Mouse (Mus musculus): Measurements from ENCODE around the gene Crip1. TPM values are rescaled to one million over a fixed set of nuclear protein-coding genes. Genes with fewer than 3 reads are reported as not detected.

The Crip1 gene
- polyA plus RNA-seq, 1 experiment from 2014 or later = 181 TPM

DNA sequence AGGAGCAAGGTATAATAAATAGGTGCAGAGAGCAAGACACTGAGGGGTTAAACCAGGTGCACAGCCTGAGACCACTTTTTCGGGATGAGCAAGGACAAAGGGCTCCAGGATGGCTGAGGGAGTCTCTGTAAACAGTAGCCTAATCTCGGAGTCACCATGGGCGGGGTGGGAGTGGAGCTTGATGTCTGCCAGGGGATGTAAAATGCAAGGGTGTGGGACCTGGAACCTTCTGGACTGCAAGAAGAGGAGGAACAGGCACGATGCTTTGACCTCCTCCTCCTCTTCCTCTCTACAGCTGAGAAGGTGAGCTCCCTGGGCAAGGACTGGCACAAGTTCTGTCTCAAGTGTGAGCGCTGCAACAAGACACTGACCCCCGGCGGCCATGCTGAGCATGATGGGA lies 3.0 kb upstream of the Crip1 start:
- 45% methylated on average over 7 of the region's 7 CpGs for WGBS (ENCODE audit: insufficient replicate concordance)
- H3K4me1 ChIP-seq (ENCODE audit: insufficient read depth) = peaks cover 45% of the 10 kb centered on the region

GRCm38 (mm10) chr12:113144001-113144756 lies 1.9 kb upstream of the Crip1 start:
- ATAC-seq (no peak), DNase-seq (peak; percentile 57)
- Histone ChIP-seq H3K4me2 (ENCODE audit: low read depth, low read length) (no peak overlapping the region), H3K4me1 (ENCODE audit: insufficient read depth) (peaks cover 51% of the 10 kb centered on the region), H3K27me3 (ENCODE audit: insufficient read depth, low read length) (peaks cover 32% of the 10 kb centered on the region), H3K4me3 (ENCODE audit: low read depth, low read length) (no peak overlapping the region), H3K9me3 (ENCODE audit: low read length) (no peaks in the 10 kb centered on the region), H3K36me3 (replicated peaks; ENCODE audit: insufficient read depth, low read length) (0 out of 2 replicates have a peak, but pooled peaks cover 3% of the 10 kb centered on the region), H3K9ac (replicated peaks) (no peak overlapping the region), H3K27ac (ENCODE audit: low read depth) (no peak overlapping the region)
- TF ChIP-seq CTCF (IDR thresholded peaks at IDR 0.05; ENCODE audit: low read depth) (peak; percentile 86), EP300 (IDR thresholded peaks at IDR 0.05; ENCODE audit: low read depth) (no peak)
- WGBS (ENCODE audit: insufficient replicate concordance) = 68% methylated on average over 20 of the region's 20 CpGs

More for the DNA sequence above, 3.0 kb upstream of the Crip1 start:
- Histone ChIP-seq H3K9me3 (ENCODE audit: low read length) (no peaks in the 10 kb centered on the region), H3K27ac (ENCODE audit: low read depth) (peak overlapping the region; percentile 16; the same call in 1 of the 2 replicates), H3K9ac (replicated peaks) (no peak overlapping the region), H3K36me3 (replicated peaks; ENCODE audit: insufficient read depth, low read length) (0 out of 2 replicates have a peak, but pooled peaks cover 3% of the 10 kb centered on the region), H3K4me2 (ENCODE audit: low read depth, low read length) (peak overlapping the region; percentile 30), H3K27me3 (ENCODE audit: insufficient read depth, low read length) (peaks cover 34% of the 10 kb centered on the region), H3K4me3 (ENCODE audit: low read depth, low read length) (no peak overlapping the region)
- DNase-seq = no peak
- TF ChIP-seq CTCF (IDR thresholded peaks at IDR 0.05; ENCODE audit: low read depth) = 0 out of 2 replicates have a peak, but pooled peaks have one; percentile 13
- no peak for TF ChIP-seq EP300 (IDR thresholded peaks at IDR 0.05; ENCODE audit: low read depth)
- ATAC-seq = no peak

DNA sequence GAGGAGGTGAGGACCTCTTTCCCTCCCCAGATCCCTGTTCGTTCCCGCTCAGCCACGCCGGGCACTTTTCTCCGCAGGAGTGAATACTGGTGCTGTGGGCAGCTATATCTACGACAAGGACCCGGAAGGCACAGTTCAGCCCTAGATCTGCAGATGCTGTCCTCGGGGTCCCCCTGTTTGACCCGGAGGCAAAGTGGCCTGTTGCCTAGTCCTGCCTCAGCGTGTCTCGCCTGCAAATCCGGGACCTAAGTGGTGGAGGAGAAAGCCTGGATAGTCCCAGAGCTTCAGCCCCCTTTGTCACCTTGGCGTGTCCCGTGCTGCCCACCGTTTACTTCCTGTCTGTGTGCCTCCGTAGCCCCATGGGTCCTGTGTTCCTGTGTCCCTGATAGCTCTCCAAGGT lies 1.2 kb upstream of the Crip1 start:
- 0 out of 2 replicates have a peak, but pooled peaks cover 3% of the 10 kb centered on the region for H3K36me3 ChIP-seq (replicated peaks; ENCODE audit: insufficient read depth, low read length)
- no peak overlapping the region for H3K4me3 ChIP-seq (ENCODE audit: low read depth, low read length)
- 90% methylated on average over 16 of the region's 16 CpGs for WGBS (ENCODE audit: insufficient replicate concordance)
- H3K27me3 ChIP-seq (ENCODE audit: insufficient read depth, low read length) = peaks cover 28% of the 10 kb centered on the region
- no peaks in the 10 kb centered on the region for H3K9me3 ChIP-seq (ENCODE audit: low read length)
- H3K4me1 ChIP-seq (ENCODE audit: insufficient read depth) = peaks cover 45% of the 10 kb centered on the region
- no peak for DNase-seq
- no peak overlapping the region for H3K27ac ChIP-seq (ENCODE audit: low read depth)
- no peak overlapping the region for H3K4me2 ChIP-seq (ENCODE audit: low read depth, low read length)
- ATAC-seq = no peak
- TF ChIP-seq EP300 (IDR thresholded peaks at IDR 0.05; ENCODE audit: low read depth) = no peak
- TF ChIP-seq CTCF (IDR thresholded peaks at IDR 0.05; ENCODE audit: low read depth) = no peak
- no peak overlapping the region for H3K9ac ChIP-seq (replicated peaks)

DNA sequence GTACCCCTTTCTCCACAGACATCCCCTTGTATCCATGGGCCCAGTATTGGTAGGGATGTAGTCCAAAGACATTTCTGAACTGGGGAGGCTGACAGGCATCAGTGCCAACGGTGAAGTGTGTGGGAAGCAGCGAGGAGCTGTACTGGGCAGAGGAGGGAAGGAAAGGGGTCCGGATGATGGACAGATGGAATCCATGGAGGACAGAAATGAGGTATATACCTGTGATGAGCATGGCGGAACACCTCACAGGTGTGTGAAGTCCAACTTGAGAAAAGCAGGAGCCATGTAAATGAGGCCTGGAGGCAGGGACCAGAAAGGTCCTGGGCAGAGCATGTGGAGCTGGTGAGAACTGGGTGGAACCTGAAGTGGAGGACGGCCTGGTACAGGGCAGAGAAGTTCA lies 525 bp upstream of the Crip1 start:
- 76% methylated on average over 5 of the region's 5 CpGs for WGBS (ENCODE audit: insufficient replicate concordance)
- Histone ChIP-seq H3K9ac (replicated peaks) (no peak overlapping the region), H3K9me3 (ENCODE audit: low read length) (no peaks in the 10 kb centered on the region), H3K36me3 (replicated peaks; ENCODE audit: insufficient read depth, low read length) (0 out of 2 replicates have a peak, but pooled peaks cover 3% of the 10 kb centered on the region), H3K27me3 (ENCODE audit: insufficient read depth, low read length) (peaks cover 28% of the 10 kb centered on the region), H3K27ac (ENCODE audit: low read depth) (no peak overlapping the region), H3K4me1 (ENCODE audit: insufficient read depth) (peaks cover 41% of the 10 kb centered on the region), H3K4me3 (ENCODE audit: low read depth, low read length) (no peak overlapping the region), H3K4me2 (ENCODE audit: low read depth, low read length) (no peak overlapping the region)
- TF ChIP-seq CTCF (IDR thresholded peaks at IDR 0.05; ENCODE audit: low read depth) (no peak), EP300 (IDR thresholded peaks at IDR 0.05; ENCODE audit: low read depth) (no peak)
- DNase-seq (no peak), ATAC-seq (no peak)

DNA sequence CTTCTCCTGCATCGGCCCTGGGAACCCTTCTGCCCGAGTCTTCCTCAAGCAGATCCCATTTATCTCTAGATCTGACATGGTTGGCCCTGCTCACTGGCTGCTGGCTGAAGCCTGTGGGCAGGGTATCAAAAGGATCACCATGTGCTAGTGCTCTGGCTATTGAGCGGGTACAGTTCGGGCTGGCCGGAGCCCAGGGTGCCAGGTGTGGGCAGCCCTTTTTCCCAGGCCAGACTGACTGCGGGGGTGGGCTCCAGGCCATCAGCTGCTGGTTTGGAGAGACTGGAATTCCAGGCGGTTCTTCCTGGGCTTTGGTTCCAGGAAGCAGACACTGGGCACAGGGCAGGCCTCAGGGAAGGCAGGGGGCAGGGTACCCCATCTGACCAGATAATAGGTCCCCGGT lies 1.4 kb downstream of the Crip1 start:
- TF ChIP-seq CTCF (IDR thresholded peaks at IDR 0.05; ENCODE audit: low read depth) = no peak
- no peak for TF ChIP-seq EP300 (IDR thresholded peaks at IDR 0.05; ENCODE audit: low read depth)
- Histone ChIP-seq H3K27ac (ENCODE audit: low read depth) (no peak overlapping the region), H3K36me3 (replicated peaks; ENCODE audit: insufficient read depth, low read length) (0 out of 2 replicates have a peak, but pooled peaks cover 3% of the 10 kb centered on the region), H3K4me2 (ENCODE audit: low read depth, low read length) (no peak overlapping the region), H3K4me1 (ENCODE audit: insufficient read depth) (peaks cover 39% of the 10 kb centered on the region), H3K9me3 (ENCODE audit: low read length) (no peaks in the 10 kb centered on the region), H3K27me3 (ENCODE audit: insufficient read depth, low read length) (peaks cover 27% of the 10 kb centered on the region), H3K4me3 (ENCODE audit: low read depth, low read length) (no peak overlapping the region), H3K9ac (replicated peaks) (no peak overlapping the region)
- no peak for DNase-seq
- no peak for ATAC-seq
- WGBS (ENCODE audit: insufficient replicate concordance) = 81% methylated on average over 8 of the region's 8 CpGs

DNA sequence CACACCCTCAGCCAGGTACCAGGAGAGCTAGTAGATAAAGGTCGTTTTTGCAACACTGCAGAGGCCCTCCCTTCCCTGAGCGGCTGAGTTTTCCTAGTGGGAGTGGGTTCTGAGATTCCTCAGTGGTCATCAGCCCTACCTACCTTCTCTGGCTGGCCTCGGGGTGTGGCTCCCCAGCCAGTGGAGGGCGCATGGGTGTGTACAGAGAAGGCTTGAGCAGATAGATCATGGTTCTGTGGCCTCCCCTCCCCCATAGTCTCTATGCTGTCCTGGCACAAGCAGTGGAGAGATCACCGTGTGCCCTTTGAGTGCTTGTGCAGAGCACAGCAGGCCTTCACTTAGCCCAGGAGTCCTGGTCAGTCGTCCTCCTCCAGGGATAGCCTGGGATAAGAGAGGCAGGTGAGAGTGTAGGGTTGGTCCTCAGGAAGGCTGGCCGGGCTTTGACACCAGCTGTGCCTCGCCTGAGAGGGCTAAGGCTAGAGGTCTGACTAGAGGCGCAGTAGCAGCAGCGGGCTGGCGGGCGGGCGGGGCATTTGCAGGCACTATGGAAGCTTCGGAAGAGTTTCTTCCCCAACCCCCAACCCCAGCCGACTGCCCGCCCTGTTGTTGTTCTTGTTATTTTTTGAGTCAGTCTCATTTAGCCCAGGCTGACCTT lies 2.4 kb downstream of the Crip1 start:
- H3K4me2 ChIP-seq (ENCODE audit: low read depth, low read length) = no peak overlapping the region
- peaks cover 20% of the 10 kb centered on the region for H3K27me3 ChIP-seq (ENCODE audit: insufficient read depth, low read length)
- 37% methylated on average over 16 of the region's 16 CpGs for WGBS (ENCODE audit: insufficient replicate concordance)
- H3K4me1 ChIP-seq (ENCODE audit: insufficient read depth) = peaks cover 37% of the 10 kb centered on the region
- H3K4me3 ChIP-seq (ENCODE audit: low read depth, low read length) = no peak overlapping the region
- DNase-seq = peak; percentile 73
- no peak overlapping the region for H3K27ac ChIP-seq (ENCODE audit: low read depth)
- no peak overlapping the region for H3K9ac ChIP-seq (replicated peaks)
- peak; percentile 44 for ATAC-seq
- 0 out of 2 replicates have a peak, but pooled peaks cover 3% of the 10 kb centered on the region for H3K36me3 ChIP-seq (replicated peaks; ENCODE audit: insufficient read depth, low read length)
- H3K9me3 ChIP-seq (ENCODE audit: low read length) = no peaks in the 10 kb centered on the region
- TF ChIP-seq CTCF (IDR thresholded peaks at IDR 0.05; ENCODE audit: low read depth) (peak; percentile 53), EP300 (IDR thresholded peaks at IDR 0.05; ENCODE audit: low read depth) (no peak)
